In genomic region chrX:161909963-161910362, GRCm38 (mm10) we compare ENCODE assay signal across 14 mouse cellular contexts.
DNase-seq lines count a peak whose midpoint lies in the region; ATAC-seq lines count a peak whose summit lies in the region.
"Had no signal": no experiment of that assay in that cellular context is flagged by ENCODE, and none has a peak within 500 bp of the region (broad histone marks: within the 10 kb centered on the region; RNA-seq: fewer than 3 reads in every experiment).

No protein-coding gene starts in this region.

- H3K4me1 ChIP-seq in hindbrain, embryonic 15.5 days (replicated peaks): peaks cover 10% of the 10 kb centered on the region
- no peaks in the 10 kb centered on the region for H3K4me1 ChIP-seq in hindbrain, embryonic 11.5 days (replicated peaks; ENCODE audit: control insufficient read depth, insufficient read depth, low read length)
- no peaks in the 10 kb centered on the region for H3K4me1 ChIP-seq in neural tube, embryonic 13.5 days (replicated peaks)
- H3K4me1 ChIP-seq in neural tube, embryonic 15.5 days: 0 out of 2 replicates have a peak, but pooled peaks cover 10% of the 10 kb centered on the region
- H3K4me1 ChIP-seq in forebrain, embryonic 12.5 days: peaks cover 2% of the 10 kb centered on the region; the same call in 1 of the 2 replicates

- WGBS in hindbrain, embryonic 15.5 days: 54% methylated on average over 4 of the region's 4 CpGs
- WGBS in hindbrain, embryonic 11.5 days: 72% methylated on average over 4 of the region's 4 CpGs
- 67% methylated on average over 4 of the region's 4 CpGs for WGBS in neural tube, embryonic 13.5 days
- 62% methylated on average over 4 of the region's 4 CpGs for WGBS in neural tube, embryonic 15.5 days
- WGBS in forebrain, embryonic 12.5 days: 78% methylated on average over 4 of the region's 4 CpGs

- no peaks in the 10 kb centered on the region for H3K9me3 ChIP-seq in hindbrain, embryonic 15.5 days
- no peaks in the 10 kb centered on the region for H3K9me3 ChIP-seq in hindbrain, embryonic 11.5 days (ENCODE audit: control insufficient read depth, low read length)
- no peaks in the 10 kb centered on the region for H3K9me3 ChIP-seq in neural tube, embryonic 13.5 days
- H3K9me3 ChIP-seq in neural tube, embryonic 15.5 days (replicated peaks): no peaks in the 10 kb centered on the region
- no peaks in the 10 kb centered on the region for H3K9me3 ChIP-seq in forebrain, embryonic 12.5 days
- H3K9me3 ChIP-seq: embryonic facial prominence, embryonic 10.5 days; limb, embryonic 15.5 days had no signal

- peaks cover 41% of the 10 kb centered on the region for H3K27me3 ChIP-seq in hindbrain, embryonic 15.5 days
- peaks cover 34% of the 10 kb centered on the region for H3K27me3 ChIP-seq in hindbrain, embryonic 11.5 days (ENCODE audit: control insufficient read depth, insufficient read depth, low read length)
- peaks cover 91% of the 10 kb centered on the region for H3K27me3 ChIP-seq in neural tube, embryonic 13.5 days
- H3K27me3 ChIP-seq in neural tube, embryonic 15.5 days (replicated peaks): peaks cover 55% of the 10 kb centered on the region
- peaks cover 61% of the 10 kb centered on the region for H3K27me3 ChIP-seq in forebrain, embryonic 12.5 days

- H3K4me3 ChIP-seq in hindbrain, embryonic 15.5 days: no peak overlapping the region
- no peak overlapping the region for H3K4me3 ChIP-seq in hindbrain, embryonic 11.5 days (ENCODE audit: low read depth, low read length)
- H3K4me3 ChIP-seq in neural tube, embryonic 13.5 days: no peak overlapping the region
- H3K4me3 ChIP-seq in neural tube, embryonic 15.5 days (replicated peaks): no peak overlapping the region
- H3K4me3 ChIP-seq in forebrain, embryonic 12.5 days (replicated peaks): no peak overlapping the region
- H3K4me3 ChIP-seq: layer of hippocampus, adult 2 months; megakaryocyte, embryonic 14.5 days had no signal

- peak; percentile 26 to 43 for DNase-seq in cerebellum, postnatal 25 days
- DNase-seq in cerebellum, adult 18-20 months: no peak
- no peak for DNase-seq in hindbrain, embryonic 11.5 days (ENCODE audit: low spot score)
- DNase-seq in neural tube, embryonic 10.5 days (ENCODE audit: extremely low spot score, low spot score): no peak
- DNase-seq: cerebellum, adult 9-11 months had no signal

- no peak overlapping the region for H3K27ac ChIP-seq in hindbrain, embryonic 15.5 days (replicated peaks)
- H3K27ac ChIP-seq in hindbrain, embryonic 11.5 days (ENCODE audit: low read depth, low read length): no peak overlapping the region
- H3K27ac ChIP-seq in neural tube, embryonic 13.5 days (replicated peaks): no peak overlapping the region
- H3K27ac ChIP-seq in neural tube, embryonic 15.5 days (replicated peaks): no peak overlapping the region
- H3K27ac ChIP-seq in forebrain, embryonic 12.5 days: no peak overlapping the region
- H3K27ac ChIP-seq: embryonic facial prominence, embryonic 10.5 days; layer of hippocampus, adult 2 months; left cerebral cortex, adult 2 months; limb, embryonic 15.5 days had no signal

- no peak overlapping the region for H3K9ac ChIP-seq in hindbrain, embryonic 15.5 days
- no peak overlapping the region for H3K9ac ChIP-seq in hindbrain, embryonic 11.5 days (ENCODE audit: low read depth, low read length)
- no peak overlapping the region for H3K9ac ChIP-seq in neural tube, embryonic 13.5 days
- H3K9ac ChIP-seq in neural tube, embryonic 15.5 days (replicated peaks): no peak overlapping the region
- H3K9ac ChIP-seq in forebrain, embryonic 12.5 days: no peak overlapping the region
- H3K9ac ChIP-seq: limb, embryonic 15.5 days had no signal

- peak overlapping the region; percentile 75; the same call in 1 of the 2 replicates for H3K4me2 ChIP-seq in hindbrain, embryonic 15.5 days
- no peak overlapping the region for H3K4me2 ChIP-seq in hindbrain, embryonic 11.5 days (replicated peaks; ENCODE audit: low read depth, low read length)
- H3K4me2 ChIP-seq in neural tube, embryonic 13.5 days: peak overlapping the region; percentile 72; the same call in 1 of the 2 replicates
- peak overlapping the region; percentile 70 for H3K4me2 ChIP-seq in neural tube, embryonic 15.5 days
- no peak overlapping the region for H3K4me2 ChIP-seq in forebrain, embryonic 12.5 days

- no peak for ATAC-seq in hindbrain, embryonic 15.5 days (ENCODE audit: low FRiP score, low read depth)
- ATAC-seq in hindbrain, embryonic 11.5 days (ENCODE audit: low FRiP score): no peak
- no peak for ATAC-seq in neural tube, embryonic 13.5 days (ENCODE audit: low read depth)
- ATAC-seq in neural tube, embryonic 15.5 days (ENCODE audit: low FRiP score): no peak
- no peak for ATAC-seq in forebrain, embryonic 12.5 days (ENCODE audit: low FRiP score)

- no peaks in the 10 kb centered on the region for H3K36me3 ChIP-seq in hindbrain, embryonic 15.5 days
- H3K36me3 ChIP-seq in hindbrain, embryonic 11.5 days (ENCODE audit: control insufficient read depth, insufficient read depth, low read length): no peaks in the 10 kb centered on the region
- H3K36me3 ChIP-seq in neural tube, embryonic 13.5 days: no peaks in the 10 kb centered on the region
- no peaks in the 10 kb centered on the region for H3K36me3 ChIP-seq in neural tube, embryonic 15.5 days
- no peaks in the 10 kb centered on the region for H3K36me3 ChIP-seq in forebrain, embryonic 12.5 days (replicated peaks)
- H3K36me3 ChIP-seq: embryonic facial prominence, embryonic 10.5 days; limb, embryonic 15.5 days had no signal

Comparison
In these comparisons a context has a peak if more than half of its experiments do, and no peak if none do; other contexts are left out.
1. DNase-seq: peak in cerebellum, postnatal 25 days (2 of 2); none in cerebellum, adult 18-20 months (0 of 2), hindbrain, embryonic 11.5 days (single experiment) and neural tube, embryonic 10.5 days (single experiment).
2. H3K4me2 ChIP-seq: peak in hindbrain, embryonic 15.5 days (single experiment), neural tube, embryonic 13.5 days (single experiment) and neural tube, embryonic 15.5 days (single experiment); none in hindbrain, embryonic 11.5 days (single experiment) and forebrain, embryonic 12.5 days (single experiment).